Mouse (Mus musculus) small intestine, adult 2 months (tissue): ENCODE results near the gene Slc12a8. TPM values are rescaled to one million over a fixed set of nuclear protein-coding genes. Genes with fewer than 3 reads are reported as not detected.

Source experiments
- H3K27ac ChIP-seq: fragments of 200-500 bp; 2 replicates; pipeline ENCODE4 v1.5.1; 2012; ENCODE audit warnings: low read depth, low read length, control low read depth, inconsistent platforms; ENCODE audit not compliant: insufficient read depth
- H3K27me3 ChIP-seq: fragments of 200-500 bp; 2 replicates; pipeline ENCODE4 v1.6.1; 2012; ENCODE audit warnings: mild to moderate bottlenecking, moderate library complexity, low read length, inconsistent platforms; ENCODE audit not compliant: control insufficient read depth, insufficient read depth
- H3K36me3 ChIP-seq: fragments of 200-500 bp; 2 replicates; pipeline ENCODE4 v1.6.1; 2012; ENCODE audit warnings: mild to moderate bottlenecking, low read length, control low read depth, inconsistent platforms; ENCODE audit not compliant: control insufficient read depth, insufficient read depth
- H3K4me1 ChIP-seq: fragments of 200-500 bp; 2 replicates; pipeline ENCODE4 v1.6.1; 2012; ENCODE audit warnings: low read length, inconsistent platforms, mixed read lengths; ENCODE audit not compliant: control insufficient read depth, insufficient read depth, insufficient read length
- H3K4me3 ChIP-seq: fragments of 200-500 bp; 2 replicates; pipeline ENCODE4 v1.5.1; 2012; ENCODE audit warnings: low read depth, mild to moderate bottlenecking, control low read depth, inconsistent platforms, low read length, moderate library complexity
- CTCF ChIP-seq: fragments of 200-500 bp; IDR thresholded peaks from 2 replicates; pipeline ENCODE4 v1.5.1; 2012; ENCODE audit warnings: low read depth, mild to moderate bottlenecking, control low read depth, inconsistent platforms, low read length, moderate library complexity, mixed read lengths; ENCODE audit not compliant: insufficient replicate concordance, insufficient read length; ENCODE audit errors: extremely low read depth
- POLR2A ChIP-seq: fragments of 200-500 bp; IDR thresholded peaks from 2 replicates; pipeline ENCODE4 v1.6.1; 2012; ENCODE audit warnings: low read depth, mild to moderate bottlenecking, control low read depth, inconsistent platforms, low read length, moderate library complexity
- WGBS: fragments of 180-500 bp; shearing (Covaris S2); methylation state at CpG from one replicate; pipeline ENCODE4 v1.1.7; 2018; 5-methylcytosine and 5-hydroxymethylcytosine counted together
- polyA plus RNA-seq: library from polyadenylated mRNA; depleted of rRNA; stranded (reverse); fragments of >200 nt; gene quantifications from 2 replicates; pipeline ENCODE4 v1.2.3, GENCODE M21; 2012

Gene Slc12a8
- polyA plus RNA-seq, 1 experiment, result 46.7 TPM

GRCm38 (mm10) chr16:33655443-33655842, 138.3 kb downstream of the Slc12a8 start:
- H3K27ac ChIP-seq, result no peak overlapping the region
- H3K4me1 ChIP-seq, result no peaks in the 10 kb centered on the region
- no peaks in the 10 kb centered on the region; the same call in 1 of the 2 replicates for H3K36me3 ChIP-seq
- no peak for TF ChIP-seq CTCF
- no peak for TF ChIP-seq POLR2A
- no peak overlapping the region for H3K4me3 ChIP-seq
- H3K27me3 ChIP-seq, result no peaks in the 10 kb centered on the region
- WGBS, result 95% methylated on average over 3 of the region's 3 CpGs

GRCm38 (mm10) chr16:33657191-33657590, 140.1 kb downstream of the Slc12a8 start:
- no peaks in the 10 kb centered on the region for H3K27me3 ChIP-seq
- H3K36me3 ChIP-seq, result no peaks in the 10 kb centered on the region; the same call in 1 of the 2 replicates
- H3K4me3 ChIP-seq, result no peak overlapping the region
- WGBS, result 83% methylated on average over 3 of the region's 3 CpGs
- H3K4me1 ChIP-seq, result no peaks in the 10 kb centered on the region
- TF ChIP-seq POLR2A (no peak), CTCF (no peak)
- no peak overlapping the region for H3K27ac ChIP-seq

- H3K27me3 ChIP-seq, result no peaks in the 10 kb centered on the region
- H3K4me3 ChIP-seq, result no peak overlapping the region
- no peaks in the 10 kb centered on the region for H3K4me1 ChIP-seq
- H3K27ac ChIP-seq, result no peak overlapping the region
- H3K36me3 ChIP-seq, result no peaks in the 10 kb centered on the region; the same call in 1 of the 2 replicates
- TF ChIP-seq POLR2A (no peak), CTCF (no peak)
- WGBS, result 96% methylated on average over 3 of the region's 3 CpGs
Observed at GRCm38 (mm10) chr16:33658121-33658520, 141.0 kb downstream of the Slc12a8 start.

- Histone ChIP-seq H3K4me1 (no peaks in the 10 kb centered on the region), H3K36me3 (no peaks in the 10 kb centered on the region), H3K27me3 (no peaks in the 10 kb centered on the region), H3K4me3 (no peak overlapping the region), H3K27ac (peak overlapping the region; percentile 22; the same call in 1 of the 2 replicates)
- TF ChIP-seq POLR2A, result no peak
- TF ChIP-seq CTCF, result no peak
- WGBS, result 88% methylated on average over 5 of the region's 5 CpGs
Observed at GRCm38 (mm10) chr16:33659521-33659920, 142.4 kb downstream of the Slc12a8 start.

- H3K4me1 ChIP-seq, result no peaks in the 10 kb centered on the region
- 66% methylated on average over 5 of the region's 5 CpGs for WGBS
- no peaks in the 10 kb centered on the region for H3K36me3 ChIP-seq
- no peak overlapping the region for H3K4me3 ChIP-seq
- TF ChIP-seq POLR2A (no peak), CTCF (no peak)
- no peaks in the 10 kb centered on the region for H3K27me3 ChIP-seq
- H3K27ac ChIP-seq, result no peak overlapping the region
Observed at GRCm38 (mm10) chr16:33660125-33660524, 143.0 kb downstream of the Slc12a8 start.

GRCm38 (mm10) chr16:33662841-33663240, 145.7 kb downstream of the Slc12a8 start:
- no peaks in the 10 kb centered on the region for H3K4me1 ChIP-seq
- H3K4me3 ChIP-seq, result no peak overlapping the region
- H3K27me3 ChIP-seq, result no peaks in the 10 kb centered on the region
- 95% methylated on average over 10 of the region's 10 CpGs for WGBS
- no peak overlapping the region for H3K27ac ChIP-seq
- TF ChIP-seq POLR2A (no peak), CTCF (no peak)
- no peaks in the 10 kb centered on the region for H3K36me3 ChIP-seq

- no peak for TF ChIP-seq POLR2A
- no peak for TF ChIP-seq CTCF
- Histone ChIP-seq H3K27ac (no peak overlapping the region), H3K27me3 (no peaks in the 10 kb centered on the region), H3K36me3 (no peaks in the 10 kb centered on the region), H3K4me3 (no peak overlapping the region), H3K4me1 (no peaks in the 10 kb centered on the region)
- WGBS, result 92% methylated on average over 6 of the region's 6 CpGs
Observed at GRCm38 (mm10) chr16:33666226-33666625, 149.1 kb downstream of the Slc12a8 start.

GRCm38 (mm10) chr16:33666985-33667538, 149.9 kb downstream of the Slc12a8 start:
- 87% methylated on average over 4 of the region's 4 CpGs for WGBS
- Histone ChIP-seq H3K27ac (no peak overlapping the region), H3K4me3 (no peak overlapping the region), H3K4me1 (no peaks in the 10 kb centered on the region), H3K36me3 (no peaks in the 10 kb centered on the region), H3K27me3 (no peaks in the 10 kb centered on the region)
- no peak for TF ChIP-seq POLR2A
- no peak for TF ChIP-seq CTCF
